Mouse (Mus musculus) C2C12 (cell line): ENCODE measurements at regions not wholly inside any gene's neighbourhood (a gene's known extent, or its start where the extent isn't known, plus 50 kb on each side); places are given as distances from the start of the nearest gene placed in this dataset.

Experiments used
- CEBPB ChIP-seq: IDR thresholded peaks from one replicate; pipeline ENCODE4 v1.6.1; 2011; ENCODE audit warnings: low read depth, mild to moderate bottlenecking, control low read depth, moderate library complexity
- CTCF ChIP-seq: IDR thresholded peaks from one replicate; pipeline ENCODE4 v1.5.1; 2011; ENCODE audit not compliant: control insufficient read depth, insufficient read depth, insufficient read length
- FOSL1 ChIP-seq: IDR thresholded peaks from one replicate; pipeline ENCODE4 v1.8.0; 2011; ENCODE audit warnings: mild to moderate bottlenecking, low read length; ENCODE audit not compliant: poor library complexity, insufficient read depth, severe bottlenecking
- MAX ChIP-seq: IDR thresholded peaks from one replicate; pipeline ENCODE4 v1.6.1; 2011; ENCODE audit warnings: mild to moderate bottlenecking, control low read depth
- MYOD1 ChIP-seq: IDR thresholded peaks from one replicate; pipeline ENCODE4 v1.6.1; 2011; ENCODE audit warnings: low read depth; ENCODE audit not compliant: control insufficient read depth, insufficient read length
- MYOG ChIP-seq: IDR thresholded peaks from one replicate; pipeline ENCODE4 v1.6.1; 2011; ENCODE audit not compliant: control insufficient read depth, insufficient read length; ENCODE audit errors: extremely low read depth
- USF1 ChIP-seq: IDR thresholded peaks from one replicate; pipeline ENCODE4 v1.6.1; 2011; ENCODE audit warnings: low read depth, mild to moderate bottlenecking, control low read depth, moderate library complexity

- TF ChIP-seq CTCF (no peak), USF1 (no peak), MYOD1 (no peak), CEBPB (no peak), MAX (no peak), MYOG (no peak), FOSL1 (no peak)
Observed at GRCm38 (mm10) chr4:105354097-105354496, 196.9 kb downstream of the Plpp3 start.
